Mouse (Mus musculus) mouse trophoblast stem cell (cell line): Measurements from ENCODE around the gene Vnn3.

Source experiments
- in situ Hi-C, 2 experiments: fragments of 300-500 bp; cut with MseI, MboI; formaldehyde crosslinking; loops; 2 replicates in 1 of 2; 3 replicates in 1 of 2; pipeline ENCODE4 v1.15.1; 2025

Vnn3 gene

DNA sequence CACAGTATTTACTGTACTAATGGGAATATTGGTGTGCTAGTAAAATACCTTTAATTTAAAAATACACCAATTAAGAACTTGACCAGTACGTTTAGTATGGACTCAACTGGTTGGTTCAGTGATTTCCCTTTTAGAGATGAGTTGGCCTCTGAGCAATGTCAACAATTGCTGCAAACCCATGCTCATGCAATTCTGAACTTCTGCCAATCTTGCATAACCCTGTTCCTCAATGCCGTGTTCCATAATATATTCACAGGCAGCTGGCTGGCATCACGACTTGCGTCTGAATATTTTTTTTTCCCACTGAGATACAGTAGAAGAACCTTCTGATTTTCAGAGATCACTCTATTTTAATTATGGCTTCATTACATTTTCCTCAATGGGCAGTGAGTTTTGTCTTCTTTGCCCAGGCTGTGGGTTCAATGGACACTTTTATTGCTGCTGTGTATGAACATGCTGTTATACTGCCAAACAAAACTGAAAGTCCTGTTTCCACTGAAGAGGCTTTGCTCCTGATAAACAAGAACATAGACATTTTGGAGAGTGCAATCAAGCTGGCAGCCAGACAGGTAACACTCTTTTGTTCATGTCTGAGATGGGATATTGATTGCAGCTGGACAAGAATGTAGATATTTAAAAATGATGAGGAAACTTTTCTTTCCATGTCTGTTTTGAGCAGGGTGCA lies at the start of gene Vnn3:
TSS of gene Vnn3 (plus strand) at position 235 of the 685 bp plus-strand sequence.
- in situ Hi-C loops = no loop called here

- in situ Hi-C loops = no loop called here
These were observed 48.4 kb upstream of the Vnn3 start for GRCm38 (mm10) chr10:23802911-23803310.

GRCm38 (mm10) chr10:23804665-23805064 lies 46.6 kb upstream of the Vnn3 start:
- in situ Hi-C loops = no loop called here

GRCm38 (mm10) chr10:23806201-23806600 lies 45.1 kb upstream of the Vnn3 start:
- in situ Hi-C loops = no loop called here

DNA sequence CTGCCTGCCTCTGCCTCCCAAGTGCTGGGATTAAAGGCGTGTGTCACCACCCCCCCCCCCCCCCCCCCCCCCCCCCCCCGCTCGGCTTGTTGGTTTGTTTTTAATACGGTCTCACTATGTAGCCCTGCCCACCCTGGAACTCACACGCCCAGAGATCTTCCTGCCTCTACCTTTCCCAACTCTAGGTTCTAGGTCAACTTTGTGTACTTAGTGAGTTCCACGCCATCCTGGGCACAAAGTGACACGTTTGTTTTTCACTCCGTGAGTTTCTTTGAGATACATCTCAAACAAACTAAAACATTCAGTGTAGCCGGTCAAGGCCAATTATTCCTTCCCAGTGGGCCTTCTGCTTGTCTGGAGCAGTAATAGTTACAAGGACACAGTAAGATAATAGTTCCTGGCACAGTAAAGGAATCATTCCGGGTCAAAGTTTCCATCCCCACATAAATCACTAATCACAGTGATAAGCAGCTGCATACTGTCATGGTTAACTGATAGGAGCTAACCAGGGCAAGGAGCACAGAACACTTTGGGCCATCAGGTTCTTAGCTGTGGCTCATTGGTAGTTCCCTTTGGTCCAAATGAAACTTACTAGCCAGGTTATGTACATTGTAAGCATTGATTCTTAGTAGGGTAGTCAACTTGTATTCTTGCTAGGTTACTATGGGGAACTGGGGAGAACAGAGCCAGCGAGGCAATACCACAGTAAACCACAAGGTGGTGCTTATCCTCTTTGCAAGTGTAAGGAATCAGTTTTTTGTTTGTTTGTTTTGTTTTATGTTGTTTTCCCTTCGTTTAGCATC lies 39.4 kb upstream of the Vnn3 start:
- in situ Hi-C loops = loop anchor here (10.0 kb wide), 1 partner anchor 273 kb away; no protein-coding TSS in a partner anchor

DNA sequence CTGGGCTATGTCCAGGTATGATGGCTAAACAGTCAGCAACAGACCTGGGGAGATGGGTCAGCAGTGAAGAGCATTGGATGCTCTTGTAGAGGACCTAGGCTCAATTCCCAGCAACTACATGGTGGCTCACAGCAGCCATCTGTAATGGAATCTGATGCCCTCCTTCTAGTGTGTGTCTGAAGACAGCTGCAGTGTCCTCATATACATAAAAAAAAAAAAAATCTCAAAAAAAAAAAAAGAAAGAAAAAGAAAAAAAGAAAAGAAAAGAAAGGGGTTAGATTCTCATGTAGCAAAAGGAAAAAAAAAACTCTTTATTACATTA lies 38.9 kb upstream of the Vnn3 start:
- in situ Hi-C loops = loop anchor here (10.0 kb wide), 1 partner anchor 272 kb away; no protein-coding TSS in a partner anchor

GRCm38 (mm10) chr10:23812852-23813766 lies 38.2 kb upstream of the Vnn3 start:
- in situ Hi-C loops = loop anchor here (10.0 kb wide), 1 partner anchor 272 kb away; no protein-coding TSS in a partner anchor

DNA sequence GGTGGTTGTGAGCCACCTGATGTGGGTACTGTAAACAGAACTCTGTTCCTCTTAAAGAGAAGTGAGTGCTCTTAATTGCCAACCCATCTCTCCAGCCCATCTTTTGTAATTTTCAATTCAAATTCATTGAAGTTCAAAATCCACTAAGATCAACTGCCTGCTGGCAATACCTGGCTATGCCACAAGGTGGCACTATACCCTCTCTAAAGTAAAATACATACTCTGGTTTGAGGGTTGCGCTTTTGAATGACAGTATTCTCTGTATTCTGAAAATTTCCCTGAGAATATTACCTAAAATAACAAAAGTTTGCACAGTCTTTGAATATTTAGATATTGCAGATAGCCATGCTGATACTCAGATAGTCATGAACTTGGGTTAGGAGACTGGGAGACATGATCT lies 36.1 kb upstream of the Vnn3 start:
- in situ Hi-C loops = loop anchor here (10.0 kb wide), 1 partner anchor 270 kb away; no protein-coding TSS in a partner anchor

DNA sequence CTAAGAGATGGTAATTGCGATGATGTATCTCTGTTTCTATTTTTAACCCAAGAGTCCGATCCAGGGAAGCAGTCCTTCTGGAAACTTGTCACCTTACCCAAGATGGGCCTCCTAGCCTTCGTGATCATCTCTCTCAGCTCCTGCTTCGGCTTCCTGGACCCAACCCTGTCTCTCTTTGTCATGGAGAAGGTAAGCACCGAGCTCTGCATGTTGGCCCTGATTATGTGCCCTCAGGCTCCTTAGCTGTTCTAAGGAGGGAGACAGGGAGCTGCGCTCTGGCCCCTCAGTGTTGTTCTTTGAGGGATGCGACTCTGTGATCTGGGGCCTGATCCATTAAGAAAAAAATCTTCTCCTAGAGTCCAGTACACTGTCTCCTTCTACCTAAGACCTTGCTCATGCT lies 35.0 kb upstream of the Vnn3 start:
- in situ Hi-C loops = loop anchor here (10.0 kb wide), 1 partner anchor 269 kb away; no protein-coding TSS in a partner anchor

- in situ Hi-C loops = no loop called here
These were observed 24.7 kb upstream of the Vnn3 start for GRCm38 (mm10) chr10:23826516-23826915.

- in situ Hi-C loops = no loop called here
These were observed 15.0 kb upstream of the Vnn3 start for GRCm38 (mm10) chr10:23836003-23836964.

- in situ Hi-C loops = no loop called here
These were observed 14.1 kb upstream of the Vnn3 start for GRCm38 (mm10) chr10:23837115-23837514.

- in situ Hi-C loops = no loop called here
These were observed 12.4 kb upstream of the Vnn3 start for GRCm38 (mm10) chr10:23838910-23839309.

DNA sequence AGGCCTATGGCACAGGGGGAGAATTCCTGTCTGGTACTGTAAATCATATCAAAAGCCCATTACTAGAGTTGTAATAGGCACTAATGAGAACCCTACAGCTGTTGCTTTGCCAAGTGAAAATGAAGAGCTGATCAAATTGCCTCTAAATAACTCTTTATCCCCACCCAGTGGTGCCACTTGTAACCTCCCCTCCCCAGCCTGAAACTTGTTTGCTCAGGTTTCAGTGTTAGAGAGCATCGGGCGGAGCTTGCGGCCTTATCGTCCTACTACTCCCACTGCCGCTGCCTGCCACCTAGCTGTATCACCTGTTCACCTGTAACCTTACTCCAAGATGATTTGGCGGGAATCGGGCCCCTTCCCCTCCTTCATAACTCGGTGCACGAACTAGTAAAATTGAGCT lies 11.9 kb upstream of the Vnn3 start:
- in situ Hi-C loops = no loop called here

- in situ Hi-C loops = no loop called here
These were observed 10.8 kb upstream of the Vnn3 start for GRCm38 (mm10) chr10:23840496-23840895.

DNA sequence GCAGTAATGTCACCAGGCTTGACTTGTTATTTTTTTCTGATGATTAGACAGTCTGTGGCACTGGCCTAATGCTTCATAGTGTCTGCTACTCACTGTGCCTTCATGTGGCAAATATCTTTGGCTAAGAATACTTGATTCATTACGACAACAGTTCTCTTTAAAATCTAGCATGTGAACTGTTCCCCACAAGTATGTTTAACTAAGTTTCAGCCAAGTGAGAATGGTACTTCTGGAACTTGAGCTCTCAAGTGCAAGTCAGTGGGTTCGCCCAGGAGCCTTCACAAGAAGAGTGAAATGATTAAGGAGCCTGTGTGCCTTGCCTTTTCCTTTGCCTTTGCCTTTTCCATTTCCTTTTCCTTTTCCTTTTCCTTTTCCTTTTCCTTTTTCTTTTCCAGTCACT lies 834 bp downstream of the Vnn3 start:
- in situ Hi-C loops = no loop called here

GRCm38 (mm10) chr10:23864362-23865312 lies 13.4 kb downstream of the Vnn3 start:
- in situ Hi-C loops = no loop called here

DNA sequence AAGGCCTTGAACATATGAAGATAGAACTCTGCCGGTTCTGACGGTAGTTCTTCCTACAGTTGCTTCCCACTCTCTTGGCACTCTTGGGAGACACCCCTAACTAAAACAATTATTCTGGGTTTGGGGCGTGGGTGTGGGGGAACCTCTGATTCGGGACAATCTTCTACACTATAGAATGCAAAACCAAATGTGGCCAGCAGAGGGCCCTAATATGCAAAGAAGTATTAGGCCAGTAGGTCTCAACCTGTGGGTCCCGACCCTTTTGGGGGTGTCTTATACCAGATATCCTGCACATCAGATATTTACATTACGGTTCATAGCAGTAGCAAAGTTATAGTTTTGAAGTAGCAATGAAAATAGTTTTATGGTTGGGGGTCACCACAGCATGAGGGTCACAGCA lies 29.4 kb downstream of the Vnn3 start:
- in situ Hi-C loops = no loop called here

DNA sequence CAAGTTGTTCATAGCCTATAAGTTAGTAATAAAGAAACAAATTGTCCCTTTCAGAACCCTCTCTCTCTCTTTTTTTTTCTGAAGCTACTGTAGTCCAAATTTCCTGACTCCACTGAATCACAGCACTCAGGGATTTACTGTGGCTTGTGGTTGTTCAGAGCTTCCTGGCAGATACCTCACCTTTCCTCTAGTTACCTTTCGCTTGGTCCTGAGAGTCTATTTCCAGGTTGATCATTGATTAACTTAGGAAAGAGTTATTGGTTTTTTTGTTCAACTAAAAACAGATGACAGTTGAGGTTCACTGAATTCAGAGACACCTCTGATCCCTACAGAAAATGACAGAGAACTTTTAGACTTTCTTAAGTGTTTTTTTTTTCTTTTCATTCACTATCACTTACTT lies 33.6 kb downstream of the Vnn3 start:
- in situ Hi-C loops = no loop called here

DNA sequence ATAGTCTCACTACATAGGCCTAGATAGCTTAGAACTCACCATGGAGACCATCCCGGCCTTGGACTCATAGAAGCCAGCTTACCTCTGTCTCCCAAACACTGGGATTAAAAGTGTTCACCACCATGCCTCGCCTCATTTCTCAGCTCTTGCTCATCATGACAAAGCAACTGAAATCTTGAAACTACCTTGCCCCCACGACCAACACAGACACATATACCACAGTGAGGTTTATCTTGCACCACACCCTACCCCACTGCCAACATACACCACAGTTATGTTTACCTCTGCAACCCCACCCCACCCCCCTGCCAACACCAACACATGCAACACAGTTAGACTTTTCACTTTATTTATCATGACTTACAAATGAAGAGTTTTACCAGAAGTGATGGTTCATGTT lies 34.8 kb downstream of the Vnn3 start:
- in situ Hi-C loops = no loop called here
